Mouse (Mus musculus): ENCODE measurements at regions not wholly inside any gene's neighbourhood (a gene's known extent, or its start where the extent isn't known, plus 50 kb on each side); places are given as distances from the start of the nearest gene placed in this dataset.

DNA sequence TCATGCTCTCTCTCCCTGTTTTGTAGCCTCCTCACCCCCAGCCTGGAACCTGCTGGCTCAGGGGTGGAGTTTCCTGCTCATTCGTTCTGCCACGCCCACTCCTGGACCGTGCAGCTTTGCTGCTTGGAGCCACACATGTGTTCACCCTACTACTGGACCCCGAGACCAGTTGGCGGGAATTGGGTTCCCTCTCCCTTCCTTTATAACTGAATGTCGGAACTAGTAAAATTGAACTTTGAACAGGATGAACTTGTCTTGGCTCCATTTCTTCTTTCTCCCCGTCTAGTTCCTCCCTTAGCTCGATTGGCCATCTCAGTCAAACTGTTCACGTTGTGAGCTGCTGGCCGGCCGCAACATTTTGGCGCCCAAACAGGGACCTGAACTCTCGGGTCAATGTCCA, 62.3 kb upstream of the Glrp1 start:
- Histone ChIP-seq H3K4me2 (ENCODE audit: low read depth) (no peak overlapping the region), H3K4me3 (no peak overlapping the region), H3K27me3 (ENCODE audit: control insufficient read depth, insufficient read depth, insufficient read length) (no peaks in the 10 kb centered on the region), H3K36me3 (ENCODE audit: control insufficient read depth, insufficient read depth) (no peaks in the 10 kb centered on the region), H3ac (ENCODE audit: control insufficient read depth, insufficient read length) (no peak overlapping the region), H3K79me2 (ENCODE audit: control insufficient read depth, insufficient read depth) (no peaks in the 10 kb centered on the region)
- TF ChIP-seq POLR2A (IDR thresholded peaks at IDR 0.05; ENCODE audit: insufficient read length, low read depth) (no peak), E2F4 (IDR thresholded peaks at IDR 0.05; ENCODE audit: insufficient read depth) (no peak), TCF3 (IDR thresholded peaks at IDR 0.05; ENCODE audit: insufficient read length, low read depth) (no peak)

DNA sequence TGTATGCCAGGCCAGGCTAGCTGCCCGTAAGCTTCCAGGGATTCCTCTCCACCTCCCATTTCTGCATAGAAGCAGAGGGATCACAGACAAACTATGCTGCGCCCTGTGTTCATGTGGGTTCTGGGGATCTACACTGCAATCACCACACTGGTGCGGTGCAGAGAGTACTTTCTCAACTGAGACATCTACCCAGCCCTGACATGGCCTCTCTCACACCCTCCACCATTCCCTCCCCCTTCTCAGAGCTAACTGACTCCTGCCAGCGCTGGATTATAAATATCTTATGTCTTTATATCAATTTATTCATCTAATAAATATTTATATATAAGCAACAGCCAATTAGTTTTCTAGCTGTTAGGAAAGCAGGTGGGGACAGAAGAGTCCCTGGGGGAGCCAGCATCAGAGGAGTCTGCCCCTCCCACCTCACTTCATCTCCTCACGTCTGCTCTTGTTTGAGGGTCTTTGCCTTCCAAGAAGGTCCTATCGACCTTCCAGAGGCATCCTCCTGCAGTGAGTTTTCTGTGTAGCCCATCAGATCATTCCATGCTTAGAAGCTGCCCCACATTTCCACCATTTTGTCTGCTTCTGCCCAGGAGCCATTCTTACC, 58.7 kb upstream of the Glrp1 start:
- Histone ChIP-seq H3K4me2 (ENCODE audit: low read depth) (no peak overlapping the region), H3K36me3 (ENCODE audit: control insufficient read depth, insufficient read depth) (no peaks in the 10 kb centered on the region), H3K79me2 (ENCODE audit: control insufficient read depth, insufficient read depth) (no peaks in the 10 kb centered on the region), H3K4me3 (no peak overlapping the region), H3K27me3 (ENCODE audit: control insufficient read depth, insufficient read depth, insufficient read length) (no peaks in the 10 kb centered on the region), H3ac (ENCODE audit: control insufficient read depth, insufficient read length) (no peak overlapping the region)
- no peak for TF ChIP-seq USF1 (IDR thresholded peaks at IDR 0.05; ENCODE audit: low read depth)
- TF ChIP-seq TCF3 (IDR thresholded peaks at IDR 0.05; ENCODE audit: insufficient read length, low read depth) = no peak
- TF ChIP-seq REST (IDR thresholded peaks at IDR 0.05; ENCODE audit: insufficient read depth, insufficient read length) = no peak
- TF ChIP-seq TCF12 (IDR thresholded peaks at IDR 0.05; ENCODE audit: insufficient read depth, poor library complexity, severe bottlenecking) = no peak
- no peak for TF ChIP-seq POLR2A (IDR thresholded peaks at IDR 0.05; ENCODE audit: insufficient read length, low read depth)
- TF ChIP-seq SRF (IDR thresholded peaks at IDR 0.05; ENCODE audit: control insufficient read depth, insufficient read length, low read depth) = no peak
- TF ChIP-seq MYOG (IDR thresholded peaks at IDR 0.05; ENCODE audit: control insufficient read depth in 1 of 3, insufficient read depth in 1 of 3, insufficient read length in 2 of 3, low read depth in 2 of 3) = no peak
- TF ChIP-seq CEBPB (IDR thresholded peaks at IDR 0.05; ENCODE audit: insufficient read depth, poor library complexity, severe bottlenecking) = no peak

DNA sequence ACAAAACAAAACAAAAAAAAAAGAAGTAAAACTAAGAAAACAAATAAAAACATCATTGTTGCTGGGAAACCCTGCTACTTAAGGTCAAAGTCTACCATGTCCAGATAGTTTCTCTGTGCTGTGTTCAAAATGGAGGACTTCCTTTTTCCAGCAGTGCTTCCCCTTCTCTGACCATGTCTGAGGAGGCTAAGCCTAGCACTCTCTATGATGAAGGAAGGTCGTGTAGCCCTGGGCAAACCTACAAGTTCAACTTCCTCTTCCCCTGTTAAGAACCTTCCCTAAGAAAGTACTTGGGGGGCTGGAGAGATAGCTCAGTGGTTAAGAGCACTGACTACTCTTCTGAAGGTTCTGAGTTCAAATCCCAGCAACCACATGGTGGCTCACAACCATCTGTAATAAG, 57.3 kb upstream of the Glrp1 start:
- Histone ChIP-seq H3K4me2 (ENCODE audit: low read depth) (no peak overlapping the region), H3K79me2 (ENCODE audit: control insufficient read depth, insufficient read depth) (no peaks in the 10 kb centered on the region), H3K4me3 (no peak overlapping the region), H3ac (ENCODE audit: control insufficient read depth, insufficient read length) (no peak overlapping the region), H3K36me3 (ENCODE audit: control insufficient read depth, insufficient read depth) (no peaks in the 10 kb centered on the region), H3K27me3 (ENCODE audit: control insufficient read depth, insufficient read depth, insufficient read length) (no peaks in the 10 kb centered on the region)
- TF ChIP-seq MYOG (IDR thresholded peaks at IDR 0.05; ENCODE audit: control insufficient read depth in 1 of 3, insufficient read depth in 1 of 3, insufficient read length in 2 of 3, low read depth in 2 of 3) = no peak
- TF ChIP-seq CEBPB (IDR thresholded peaks at IDR 0.05; ENCODE audit: insufficient read depth, poor library complexity, severe bottlenecking) = no peak
- no peak for TF ChIP-seq USF1 (IDR thresholded peaks at IDR 0.05; ENCODE audit: low read depth)
- TF ChIP-seq SRF (IDR thresholded peaks at IDR 0.05; ENCODE audit: control insufficient read depth, insufficient read length, low read depth) = no peak
- no peak for TF ChIP-seq TCF3 (IDR thresholded peaks at IDR 0.05; ENCODE audit: insufficient read length, low read depth)
- no peak for TF ChIP-seq POLR2AphosphoS2 (IDR thresholded peaks at IDR 0.05; ENCODE audit: insufficient read length, low read depth)
- TF ChIP-seq E2F4 (IDR thresholded peaks at IDR 0.05; ENCODE audit: insufficient read depth) = no peak
- TF ChIP-seq POLR2A (IDR thresholded peaks at IDR 0.05; ENCODE audit: insufficient read length, low read depth) = no peak
- no peak for TF ChIP-seq TCF12 (IDR thresholded peaks at IDR 0.05; ENCODE audit: insufficient read depth, poor library complexity, severe bottlenecking)
- no peak for TF ChIP-seq REST (IDR thresholded peaks at IDR 0.05; ENCODE audit: insufficient read depth, insufficient read length)
- no peak for TF ChIP-seq MAX (IDR thresholded peaks at IDR 0.05; ENCODE audit: low read depth)

DNA sequence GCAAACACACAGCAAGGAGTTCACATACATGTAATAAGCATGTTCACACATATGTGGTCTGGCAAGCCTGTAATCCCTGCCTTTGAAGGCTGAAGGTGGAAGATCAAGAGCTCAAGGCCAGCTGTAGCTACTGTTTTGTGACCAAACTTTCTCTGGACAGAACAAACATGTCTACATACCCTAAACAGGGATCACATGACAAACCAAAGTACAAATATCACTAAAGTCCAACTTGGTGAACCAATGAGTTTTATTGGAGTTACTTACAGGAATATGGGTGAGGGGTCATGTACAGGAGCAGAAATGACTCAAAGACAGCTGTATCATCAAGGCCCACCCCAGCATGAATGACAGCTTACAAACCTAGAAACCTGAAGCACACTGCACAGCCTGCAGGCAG, 56.6 kb upstream of the Glrp1 start:
- H3K27me3 ChIP-seq (ENCODE audit: control insufficient read depth, insufficient read depth, insufficient read length) = no peaks in the 10 kb centered on the region
- no peaks in the 10 kb centered on the region for H3K36me3 ChIP-seq (ENCODE audit: control insufficient read depth, insufficient read depth)
- H3K79me2 ChIP-seq (ENCODE audit: control insufficient read depth, insufficient read depth) = no peaks in the 10 kb centered on the region
- no peak for TF ChIP-seq REST (IDR thresholded peaks at IDR 0.05; ENCODE audit: insufficient read depth, insufficient read length)
- no peak for TF ChIP-seq TCF3 (IDR thresholded peaks at IDR 0.05; ENCODE audit: insufficient read length, low read depth)
- TF ChIP-seq MYOD1 (IDR thresholded peaks at IDR 0.05; ENCODE audit: control insufficient read depth in 1 of 3, insufficient read length in 2 of 3, low read depth in 2 of 3) = no peak
- TF ChIP-seq POLR2AphosphoS2 (IDR thresholded peaks at IDR 0.05; ENCODE audit: insufficient read length, low read depth) = no peak
- no peak for TF ChIP-seq MAX (IDR thresholded peaks at IDR 0.05; ENCODE audit: low read depth)
- no peak for TF ChIP-seq TCF12 (IDR thresholded peaks at IDR 0.05; ENCODE audit: insufficient read depth, poor library complexity, severe bottlenecking)
- no peak for TF ChIP-seq E2F4 (IDR thresholded peaks at IDR 0.05; ENCODE audit: insufficient read depth)
- no peak for TF ChIP-seq POLR2A (IDR thresholded peaks at IDR 0.05; ENCODE audit: insufficient read length, low read depth)
- no peak overlapping the region for H3K4me2 ChIP-seq (ENCODE audit: low read depth)
- no peak overlapping the region for H3K4me3 ChIP-seq
- no peak overlapping the region for H3ac ChIP-seq (ENCODE audit: control insufficient read depth, insufficient read length)

DNA sequence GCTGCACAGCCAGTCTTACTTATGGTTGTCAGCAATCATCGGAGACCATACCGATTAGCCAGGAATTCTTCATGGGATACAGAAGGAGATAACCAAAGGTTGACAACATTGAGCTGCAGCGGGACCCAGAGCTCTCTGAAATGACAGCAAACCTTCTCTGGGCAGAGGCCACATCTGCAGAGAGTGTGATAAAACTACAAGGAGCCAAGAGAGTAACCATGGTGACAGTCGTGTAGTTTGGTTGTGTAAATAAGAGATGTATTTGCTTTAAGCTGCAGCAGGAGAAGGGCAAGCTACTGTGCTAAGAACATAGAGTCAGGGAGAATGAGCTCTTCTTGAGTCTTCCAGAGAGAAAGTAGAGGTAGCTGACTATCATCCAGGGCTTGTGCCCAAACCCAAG, 55.0 kb upstream of the Glrp1 start:
- Histone ChIP-seq H3K4me3 (no peak overlapping the region), H3K36me3 (ENCODE audit: control insufficient read depth, insufficient read depth) (no peaks in the 10 kb centered on the region), H3ac (ENCODE audit: control insufficient read depth, insufficient read length) (no peak overlapping the region), H3K4me2 (ENCODE audit: low read depth) (no peak overlapping the region), H3K79me2 (ENCODE audit: control insufficient read depth, insufficient read depth) (no peaks in the 10 kb centered on the region), H3K27me3 (ENCODE audit: control insufficient read depth, insufficient read depth, insufficient read length) (no peaks in the 10 kb centered on the region)
- TF ChIP-seq SRF (IDR thresholded peaks at IDR 0.05; ENCODE audit: control insufficient read depth, insufficient read length, low read depth) (no peak), CEBPB (IDR thresholded peaks at IDR 0.05; ENCODE audit: insufficient read depth, poor library complexity, severe bottlenecking) (no peak), USF1 (IDR thresholded peaks at IDR 0.05; ENCODE audit: low read depth) (no peak), MYOG (IDR thresholded peaks at IDR 0.05; ENCODE audit: control insufficient read depth in 1 of 3, insufficient read depth in 1 of 3, insufficient read length in 2 of 3, low read depth in 2 of 3) (no peak), REST (IDR thresholded peaks at IDR 0.05; ENCODE audit: insufficient read depth, insufficient read length) (no peak), MYOD1 (IDR thresholded peaks at IDR 0.05; ENCODE audit: control insufficient read depth in 1 of 3, insufficient read length in 2 of 3, low read depth in 2 of 3) (no peak), POLR2A (IDR thresholded peaks at IDR 0.05; ENCODE audit: insufficient read length, low read depth) (no peak), E2F4 (IDR thresholded peaks at IDR 0.05; ENCODE audit: insufficient read depth) (no peak), TCF12 (IDR thresholded peaks at IDR 0.05; ENCODE audit: insufficient read depth, poor library complexity, severe bottlenecking) (no peak), TCF3 (IDR thresholded peaks at IDR 0.05; ENCODE audit: insufficient read length, low read depth) (no peak)
